Mouse (Mus musculus) limb, embryonic 14.5 days (tissue): ENCODE measurements at regions not wholly inside any gene's neighbourhood (a gene's known extent, or its start where the extent isn't known, plus 50 kb on each side); places are given as distances from the start of the nearest gene placed in this dataset.

Experiments
- ATAC-seq: fragments of 200-750 bp; cut with Nextera tagmentation; 2 replicates; pipeline ENCODE4 v1.8.0; 2017; ENCODE audit warnings: low read depth, moderate number of reproducible peaks, moderate TSS enrichment; ENCODE audit not compliant: low FRiP score
- DNase-seq: peaks from one replicate; pipeline ENCODE4 v3.0.0-alpha.2; 2015; ENCODE audit warnings: low spot score
- H3K27ac ChIP-seq: fragments of 300-500 bp; sonication (generic); replicated peaks from 2 replicates; pipeline ENCODE4 v1.5.1; 2014; ENCODE audit warnings: low read depth, mild to moderate bottlenecking, low read length, moderate library complexity, mixed read lengths
- H3K27me3 ChIP-seq: fragments of 300-500 bp; sonication (generic); 2 replicates; pipeline ENCODE4 v1.6.1; 2014; ENCODE audit warnings: low read length, mixed read lengths; ENCODE audit not compliant: control insufficient read depth, insufficient read depth
- H3K36me3 ChIP-seq: fragments of 300-500 bp; sonication (generic); 2 replicates; pipeline ENCODE4 v1.6.1; 2014; ENCODE audit warnings: mild to moderate bottlenecking, low read length, moderate library complexity, mixed read lengths; ENCODE audit not compliant: control insufficient read depth, insufficient read depth
- H3K4me1 ChIP-seq: fragments of 300-500 bp; sonication (generic); 2 replicates; pipeline ENCODE4 v1.6.1; 2014; ENCODE audit warnings: antibody characterized with exemption, low read length, mixed read lengths; ENCODE audit not compliant: control insufficient read depth, insufficient read depth
- H3K4me2 ChIP-seq: fragments of 300-500 bp; sonication (generic); replicated peaks from 2 replicates; pipeline ENCODE4 v1.6.1; 2014; ENCODE audit warnings: low read depth, mild to moderate bottlenecking, low read length, moderate library complexity; ENCODE audit not compliant: severe bottlenecking
- H3K4me3 ChIP-seq: fragments of 300-500 bp; sonication (generic); replicated peaks from 2 replicates; pipeline ENCODE4 v1.5.1; 2014; ENCODE audit warnings: low read length
- H3K9ac ChIP-seq: fragments of 300-500 bp; sonication (generic); 2 replicates; pipeline ENCODE4 v1.6.1; 2014; ENCODE audit warnings: mild to moderate bottlenecking, low read depth, low read length, moderate library complexity; ENCODE audit not compliant: severe bottlenecking
- H3K9me3 ChIP-seq: fragments of 300-500 bp; sonication (generic); 2 replicates; pipeline ENCODE4 v1.6.1; 2016; ENCODE audit warnings: low read length; ENCODE audit not compliant: control insufficient read depth
- POLR2A ChIP-seq: fragments of 200-500 bp; IDR thresholded peaks from 2 replicates; pipeline ENCODE4 v1.8.0; 2012; ENCODE audit warnings: inconsistent platforms, mild to moderate bottlenecking, moderate library complexity, borderline replicate concordance; ENCODE audit not compliant: insufficient read depth, insufficient read length; ENCODE audit errors: extremely low read depth
- WGBS: fragments of 180-500 bp; shearing (Covaris S2); extraction: QIAGEN DNeasy Blood & Tissue Kit; methylation state at CpG from one replicate; pipeline ENCODE4 v1.1.7; 2014; 5-methylcytosine and 5-hydroxymethylcytosine counted together

- Histone ChIP-seq H3K4me3 (no peak overlapping the region), H3K36me3 (no peaks in the 10 kb centered on the region), H3K27me3 (no peaks in the 10 kb centered on the region), H3K9ac (no peak overlapping the region), H3K27ac (no peak overlapping the region), H3K4me2 (no peak overlapping the region), H3K4me1 (no peaks in the 10 kb centered on the region), H3K9me3 (no peaks in the 10 kb centered on the region)
- WGBS = 67% methylated on average over 8 of the region's 8 CpGs
- ATAC-seq = no peak
- no peak for TF ChIP-seq POLR2A
- no peak for DNase-seq
Measured at GRCm38 (mm10) chr4:9073736-9074428, 835.0 kb upstream of the Car8 start.

GRCm38 (mm10) chr4:9072321-9072720 is 833.5 kb upstream of the Car8 start:
- no peak for DNase-seq
- H3K4me3 ChIP-seq = no peak overlapping the region
- H3K4me1 ChIP-seq = no peaks in the 10 kb centered on the region
- no peak overlapping the region for H3K9ac ChIP-seq
- H3K4me2 ChIP-seq = no peak overlapping the region
- H3K9me3 ChIP-seq = no peaks in the 10 kb centered on the region
- ATAC-seq = no peak
- no peaks in the 10 kb centered on the region for H3K36me3 ChIP-seq
- H3K27ac ChIP-seq = no peak overlapping the region
- no peaks in the 10 kb centered on the region for H3K27me3 ChIP-seq
- no peak for TF ChIP-seq POLR2A
- WGBS = 46% methylated on average over 5 of the region's 5 CpGs

GRCm38 (mm10) chr4:9067874-9068273 is 829.0 kb upstream of the Car8 start:
- no peak overlapping the region for H3K4me2 ChIP-seq
- TF ChIP-seq POLR2A = no peak
- H3K27ac ChIP-seq = no peak overlapping the region
- H3K4me3 ChIP-seq = no peak overlapping the region
- H3K27me3 ChIP-seq = no peaks in the 10 kb centered on the region
- no peaks in the 10 kb centered on the region for H3K9me3 ChIP-seq
- H3K4me1 ChIP-seq = no peaks in the 10 kb centered on the region
- 68% methylated on average over 2 of the region's 2 CpGs for WGBS
- no peaks in the 10 kb centered on the region for H3K36me3 ChIP-seq
- DNase-seq (no peak), ATAC-seq (no peak)
- no peak overlapping the region for H3K9ac ChIP-seq

GRCm38 (mm10) chr4:9065981-9066815 is 827.4 kb upstream of the Car8 start:
- TF ChIP-seq POLR2A = no peak
- no peak for ATAC-seq

GRCm38 (mm10) chr4:9061941-9062340 is 823.1 kb upstream of the Car8 start:
- DNase-seq = no peak
- Histone ChIP-seq H3K4me1 (no peaks in the 10 kb centered on the region), H3K4me3 (no peak overlapping the region), H3K27me3 (no peaks in the 10 kb centered on the region), H3K9ac (no peak overlapping the region), H3K36me3 (no peaks in the 10 kb centered on the region), H3K4me2 (no peak overlapping the region), H3K9me3 (no peaks in the 10 kb centered on the region), H3K27ac (no peak overlapping the region)
- ATAC-seq = no peak
- TF ChIP-seq POLR2A = no peak
- WGBS = 70% methylated on average over 3 of the region's 3 CpGs

More at GRCm38 (mm10) chr4:9065981-9066815, 827.4 kb upstream of the Car8 start:
- Histone ChIP-seq H3K36me3 (no peaks in the 10 kb centered on the region), H3K27me3 (no peaks in the 10 kb centered on the region), H3K9ac (no peak overlapping the region), H3K4me3 (no peak overlapping the region), H3K9me3 (no peaks in the 10 kb centered on the region), H3K4me1 (no peaks in the 10 kb centered on the region), H3K27ac (no peak overlapping the region), H3K4me2 (no peak overlapping the region)
- 74% methylated on average over 10 of the region's 10 CpGs for WGBS
- DNase-seq = no peak
